Mouse (Mus musculus) C2C12 (cell line): ENCODE measurements around the gene Vps9d1.

Experiments used
- CTCF ChIP-seq: IDR thresholded peaks from one replicate; pipeline ENCODE4 v1.5.1; 2011; ENCODE audit not compliant: control insufficient read depth, insufficient read depth, insufficient read length
- MYOG ChIP-seq: IDR thresholded peaks from one replicate; pipeline ENCODE4 v1.6.1; 2011; ENCODE audit not compliant: control insufficient read depth, insufficient read length; ENCODE audit errors: extremely low read depth

- TF ChIP-seq CTCF (no peak), MYOG (no peak)
These were observed 54.3 kb downstream of the Vps9d1 start for GRCm38 (mm10) chr8:123199864-123200263.
